Mouse (Mus musculus): ENCODE data around the gene Mrgpra4.

- TF ChIP-seq CTCF (IDR thresholded peaks at IDR 0.05; ENCODE audit: low read depth, low read length), result no peak
- no peak for TF ChIP-seq POLR2A (IDR thresholded peaks at IDR 0.05; ENCODE audit: insufficient read depth, low read length)
- no peak for TF ChIP-seq EP300 (IDR thresholded peaks at IDR 0.05; ENCODE audit: insufficient read depth, low read depth, low read length)
Observed at GRCm38 (mm10) chr7:47995689-47996088, 13.8 kb upstream of the Mrgpra4 start.

All from ES-Bruce4 (cell line).